ENCODE assay signal across 15 mouse cellular contexts in the genomic region with DNA sequence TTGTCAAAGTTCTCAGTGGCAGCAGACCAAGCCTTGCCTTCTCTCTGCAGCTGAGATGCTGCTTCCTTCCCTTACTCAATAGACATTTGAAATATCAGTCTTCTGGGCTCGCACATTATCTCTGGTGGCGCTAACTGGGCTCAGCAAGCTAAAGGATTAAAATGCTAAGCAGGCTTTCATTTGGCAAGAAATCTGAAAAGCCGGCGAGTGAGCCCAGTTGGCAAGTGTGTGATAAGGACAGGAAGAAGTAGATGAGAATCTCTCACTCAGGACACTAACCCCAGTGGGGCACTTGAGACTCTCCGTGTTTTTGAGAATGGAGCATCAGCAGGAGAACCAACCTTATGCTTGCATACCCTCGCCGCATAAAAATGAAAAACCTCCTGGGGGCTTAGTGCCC. TPM values are rescaled to one million over a fixed set of nuclear protein-coding genes. Genes with fewer than 3 reads are reported as not detected.
DNase-seq lines count a peak whose midpoint lies in the region.
"Had no signal": no experiment of that assay in that cellular context is flagged by ENCODE, and none has a peak within 500 bp of the region (broad histone marks: within the 10 kb centered on the region; RNA-seq: fewer than 3 reads in every experiment).

No protein-coding gene starts in this region.

- peak; percentile 51 for DNase-seq in cerebellum, postnatal 10 days
- DNase-seq in cerebellum, adult 9-10 months, result no peak
- DNase-seq in left cerebral cortex, postnatal 4 days, result peak; percentile 35
- DNase-seq in left cerebral cortex, postnatal 36 days (ENCODE audit: low spot score in 2 of 2), result no peak
- peak; percentile 37 to 38 for DNase-seq in right cerebral cortex, postnatal 10 days (ENCODE audit: low spot score in 2 of 2)
- no peak for DNase-seq in right cerebral cortex, adult 2 months (ENCODE audit: low spot score in 2 of 2)
- DNase-seq in lung, postnatal 25 days (ENCODE audit: low spot score), result no peak
- DNase-seq: adrenal gland, postnatal 14 days; B cell, adult 2 months; cerebellum, adult 2 months; cerebellum, postnatal 36 days; gastrocnemius, adult 2 months; gastrocnemius, postnatal 36 days; heart, postnatal 36 days had no signal

- intact Hi-C loops in left cerebral cortex, postnatal 4 days (cut with DNase I), result no loop called here
- intact Hi-C loops in left cerebral cortex, postnatal 36 days (cut with DNase I), result no loop called here

RNA-seq across cellular contexts. Expression of gene Slc2a2, which starts 16.9 kb away (rescaled TPM):
- not detected for total RNA-seq in left cerebral cortex, postnatal 4 days (2021)
- not detected for total RNA-seq in left cerebral cortex, postnatal 36 days (2021)
- total RNA-seq: gastrocnemius, adult 2 months; gastrocnemius, postnatal 36 days; heart, postnatal 36 days; hindbrain, postnatal 0 days had no signal

Comparison
In these comparisons a context has a peak if more than half of its experiments do, and no peak if none do; other contexts are left out.
1. DNase-seq: peak in cerebellum, postnatal 10 days (2 of 2), left cerebral cortex, postnatal 4 days (single experiment) and right cerebral cortex, postnatal 10 days (2 of 2); none in cerebellum, adult 9-10 months (single experiment), left cerebral cortex, postnatal 36 days (0 of 2), right cerebral cortex, adult 2 months (0 of 2) and lung, postnatal 25 days (single experiment).